Mouse (Mus musculus) ES-E14 (cell line): Measurements from ENCODE around the gene Trp53tg5. TPM values are rescaled to one million over a fixed set of nuclear protein-coding genes. Genes with fewer than 3 reads are reported as not detected.

ENCODE experiments used
- DNase-seq: peaks from one replicate; pipeline ENCODE4 v3.0.0-alpha.2; 2013; ENCODE audit warnings: low read depth, low spot score
- H3K27ac ChIP-seq: 2 replicates; pipeline ENCODE4 v1.5.1; 2012; ENCODE audit warnings: low read depth, mild to moderate bottlenecking, low read length, moderate library complexity, mixed read lengths; ENCODE audit not compliant: poor library complexity, insufficient read depth, severe bottlenecking
- H3K36me3 ChIP-seq: 2 replicates; pipeline ENCODE4 v1.6.1; 2012; ENCODE audit warnings: mild to moderate bottlenecking, low read length, moderate library complexity, mixed read lengths; ENCODE audit not compliant: control insufficient read depth, poor library complexity, insufficient read depth, severe bottlenecking
- H3K4me1 ChIP-seq, 2 experiments: fragments of 150-350 bp in 1 of 2; sonication (generic) in 1 of 2; 2 replicates each; pipeline ENCODE4 v1.6.1; 2012; ENCODE audit warnings: low read length in 2 of 2, mild to moderate bottlenecking in 1 of 2, mixed read lengths in 1 of 2; ENCODE audit not compliant: control insufficient read depth in 2 of 2, insufficient read depth in 2 of 2, poor library complexity in 1 of 2
- H3K4me3 ChIP-seq, 2 experiments: fragments of 150-350 bp in 1 of 2; sonication (generic) in 1 of 2; 2 replicates each; pipeline ENCODE4 v1.5.1; 2012; ENCODE audit warnings: low read length in 2 of 2, low read depth in 1 of 2, mild to moderate bottlenecking in 1 of 2, mixed read lengths in 1 of 2; ENCODE audit not compliant: insufficient read depth in 1 of 2, poor library complexity in 1 of 2, severe bottlenecking in 1 of 2
- H3K9ac ChIP-seq: 2 replicates; pipeline ENCODE4 v1.6.1; 2012; ENCODE audit warnings: low read depth, mild to moderate bottlenecking, low read length, mixed read lengths; ENCODE audit not compliant: poor library complexity, insufficient read depth, severe bottlenecking
- H3K9me3 ChIP-seq: fragments of 150-350 bp; sonication (generic); 2 replicates; pipeline ENCODE4 v1.6.1; 2012; ENCODE audit warnings: low read depth, mild to moderate bottlenecking, low read length; ENCODE audit not compliant: control insufficient read depth, insufficient read depth
- CHD2 ChIP-seq: IDR thresholded peaks from 2 replicates; pipeline ENCODE4 v1.6.1; 2014; ENCODE audit warnings: mild to moderate bottlenecking, low read depth, low read length, inconsistent platforms
- HCFC1 ChIP-seq: IDR thresholded peaks from 2 replicates; pipeline ENCODE4 v1.6.1; 2012; ENCODE audit warnings: low read length, inconsistent platforms, borderline replicate concordance; ENCODE audit not compliant: insufficient read depth
- MAFK ChIP-seq: IDR thresholded peaks from 2 replicates; pipeline ENCODE4 v1.6.1; 2014; ENCODE audit warnings: mild to moderate bottlenecking, low read depth, low read length, inconsistent platforms; ENCODE audit not compliant: insufficient read depth
- ZC3H11A ChIP-seq: IDR thresholded peaks from 2 replicates; pipeline ENCODE4 v1.6.1; 2012; ENCODE audit warnings: low read depth, mild to moderate bottlenecking, inconsistent platforms, low read length, borderline replicate concordance
- ZNF384 ChIP-seq: IDR thresholded peaks from 2 replicates; pipeline ENCODE4 v1.6.1; 2012; ENCODE audit warnings: low read depth, low read length, inconsistent platforms
- in situ Hi-C, 2 experiments: fragments of 600-800 bp; cut with MboI; formaldehyde crosslinking; loops; one replicate each; pipeline ENCODE4 v1.15.1; 2025; ENCODE audit warnings: low sequenced_read_pairs in 2 of 2, inconsistent platforms in 1 of 2; ENCODE audit not compliant: unreplicated experiment in 2 of 2
- total RNA-seq: library from RNA; depleted of rRNA; stranded (reverse); fragments of 300-350 nt; gene quantifications from 2 replicates; pipeline ENCODE4 v1.2.3, GENCODE M21; 2012; rRNA removed

Gene Trp53tg5
- total RNA-seq = 0.22 and 0.26 TPM in 2 replicates

GRCm38 (mm10) chr2:164473624-164474023 is at the start of gene Trp53tg5:
Gene Trp53tg5, minus strand, starts transcription at chr2:164473724.
- no peak for TF ChIP-seq MAFK
- no peak for TF ChIP-seq CHD2
- TF ChIP-seq ZNF384 = no peak
- TF ChIP-seq HCFC1 = no peak
- TF ChIP-seq ZC3H11A = no peak
- H3K4me1 ChIP-seq = peaks cover 0 to 3% of the 10 kb centered on the region in 2 experiments; a peak in 1 of 4 replicates
- H3K36me3 ChIP-seq = no peaks in the 10 kb centered on the region
- in situ Hi-C loops = no loop called here
- H3K4me3 ChIP-seq = no peak within 1 kb of the TSS
- no peak within 1 kb of the TSS for H3K9ac ChIP-seq
- H3K9me3 ChIP-seq = no peaks in the 10 kb centered on the region
- DNase-seq = no peak
- H3K27ac ChIP-seq = no peak within 1 kb of the TSS

GRCm38 (mm10) chr2:164522280-164522679 is 48.8 kb upstream of the Trp53tg5 start:
- Histone ChIP-seq H3K27ac (0 out of 2 replicates have a peak overlapping the region, but pooled peaks have one; percentile 72), H3K9me3 (no peaks in the 10 kb centered on the region), H3K4me1 (peaks cover 0 to 4% of the 10 kb centered on the region in 2 experiments; a peak in 2 of 4 replicates), H3K9ac (no peak overlapping the region), H3K4me3 (peak overlapping the region in 1 of 2 experiments; percentile 61; a peak in 2 of 4 replicates), H3K36me3 (no peaks in the 10 kb centered on the region)
- DNase-seq = no peak
- in situ Hi-C loops = no loop called here
- TF ChIP-seq MAFK (no peak), ZC3H11A (no peak), CHD2 (no peak), HCFC1 (no peak), ZNF384 (no peak)

GRCm38 (mm10) chr2:164521841-164522240 is 48.3 kb upstream of the Trp53tg5 start:
- peak; percentile 52 for DNase-seq
- in situ Hi-C loops = no loop called here
- Histone ChIP-seq H3K27ac (peak overlapping the region; percentile 72; the same call in 1 of the 2 replicates), H3K36me3 (no peaks in the 10 kb centered on the region), H3K4me3 (peak overlapping the region in 1 of 2 experiments; percentile 61; a peak in 2 of 4 replicates), H3K9ac (no peak overlapping the region), H3K9me3 (no peaks in the 10 kb centered on the region), H3K4me1 (peaks cover 0 to 4% of the 10 kb centered on the region in 2 experiments; a peak in 2 of 4 replicates)
- no peak for TF ChIP-seq HCFC1

DNA sequence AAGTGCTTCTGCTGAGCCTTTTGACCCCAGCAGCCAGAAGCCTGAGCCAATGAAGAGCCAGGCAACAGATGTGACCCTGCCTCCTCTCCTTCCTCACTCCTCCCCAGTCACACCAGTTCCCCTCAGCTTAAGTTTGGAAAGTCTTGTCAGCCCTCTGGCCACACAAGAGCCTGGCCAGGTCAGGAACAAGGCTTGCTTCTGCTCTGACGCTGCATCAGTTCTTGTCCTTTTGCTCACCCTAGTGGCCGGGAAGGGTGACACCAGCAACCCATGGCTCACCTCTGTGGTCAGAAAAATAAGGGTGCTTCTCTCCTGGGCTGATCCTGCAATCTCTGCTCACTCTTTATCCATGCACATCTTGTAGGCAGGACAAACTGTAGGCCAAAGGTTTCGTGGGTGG is 47.3 kb upstream of the Trp53tg5 start:
- Histone ChIP-seq H3K9ac (no peak overlapping the region), H3K4me3 (no peak overlapping the region), H3K27ac (no peak overlapping the region), H3K4me1 (peaks cover 0 to 4% of the 10 kb centered on the region in 2 experiments; a peak in 2 of 4 replicates), H3K36me3 (no peaks in the 10 kb centered on the region), H3K9me3 (no peaks in the 10 kb centered on the region)
- TF ChIP-seq HCFC1 (no peak), ZC3H11A (no peak), CHD2 (no peak), ZNF384 (no peak), MAFK (no peak)
- DNase-seq = no peak
- in situ Hi-C loops = no loop called here

DNA sequence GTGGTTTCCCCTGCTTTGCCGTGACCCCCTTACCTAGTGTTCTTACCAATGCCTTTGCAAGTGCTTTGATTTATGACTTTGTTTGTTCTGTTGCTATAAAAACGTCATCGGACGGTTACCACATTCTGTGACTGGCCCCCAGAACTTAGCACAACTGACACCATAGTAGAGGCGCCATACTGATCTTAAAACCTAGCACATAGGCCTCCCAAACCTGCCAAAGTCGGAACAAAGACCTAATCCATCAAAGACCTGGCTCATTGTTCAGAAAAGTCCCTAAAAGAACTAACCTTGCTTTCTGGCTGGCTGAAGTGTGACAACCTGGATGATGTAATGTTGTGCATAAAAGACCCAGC is 45.6 kb upstream of the Trp53tg5 start:
- peaks cover 0 to 4% of the 10 kb centered on the region in 2 experiments; a peak in 2 of 4 replicates for H3K4me1 ChIP-seq
- TF ChIP-seq ZNF384 (no peak), HCFC1 (no peak), ZC3H11A (no peak), CHD2 (no peak), MAFK (no peak)
- H3K4me3 ChIP-seq = no peak overlapping the region
- no peak for DNase-seq
- in situ Hi-C loops = no loop called here
- H3K36me3 ChIP-seq = no peaks in the 10 kb centered on the region
- H3K9me3 ChIP-seq = no peaks in the 10 kb centered on the region
- no peak overlapping the region for H3K27ac ChIP-seq
- H3K9ac ChIP-seq = no peak overlapping the region
